Mouse (Mus musculus) kidney, postnatal 4 days (tissue): ENCODE data around the gene Usp25.

ENCODE experiments used
- DNase-seq, 2 experiments: peaks; one replicate each; pipeline ENCODE4 v3.0.0; 2021; ENCODE audit warnings: mixed read lengths in 2 of 2

Gene Usp25

GRCm38 (mm10) chr16:77034751-77035150 is 21.2 kb downstream of the Usp25 start:
- DNase-seq, result no peak

GRCm38 (mm10) chr16:77041573-77041972 is 28.1 kb downstream of the Usp25 start:
- no peak for DNase-seq

- no peak for DNase-seq
These were observed 30.0 kb downstream of the Usp25 start for GRCm38 (mm10) chr16:77043499-77043898.

- DNase-seq, result no peak
These were observed 40.7 kb downstream of the Usp25 start for GRCm38 (mm10) chr16:77054184-77054583.

- no peak for DNase-seq
These were observed 42.1 kb downstream of the Usp25 start for GRCm38 (mm10) chr16:77055519-77056159.

- no peak for DNase-seq
These were observed 42.6 kb downstream of the Usp25 start for GRCm38 (mm10) chr16:77056160-77056520.

GRCm38 (mm10) chr16:77058567-77058966 is 45.1 kb downstream of the Usp25 start:
- DNase-seq, result no peak

GRCm38 (mm10) chr16:77060166-77060565 is 46.7 kb downstream of the Usp25 start:
- DNase-seq, result peak; percentile 8 to 22

- DNase-seq, result no peak
These were observed 50.4 kb downstream of the Usp25 start for GRCm38 (mm10) chr16:77063916-77064315.

- no peak for DNase-seq
These were observed 63.6 kb downstream of the Usp25 start for GRCm38 (mm10) chr16:77076954-77077735.

- no peak for DNase-seq
These were observed 64.2 kb downstream of the Usp25 start for GRCm38 (mm10) chr16:77077736-77078005.

- no peak for DNase-seq
These were observed 70.6 kb downstream of the Usp25 start for GRCm38 (mm10) chr16:77084071-77084470.

- DNase-seq, result no peak
These were observed 76.3 kb downstream of the Usp25 start for GRCm38 (mm10) chr16:77089806-77090205.

GRCm38 (mm10) chr16:77093526-77093925 is 80.0 kb downstream of the Usp25 start:
- DNase-seq, result peak; percentile 10 to 23

- DNase-seq, result no peak
These were observed 81.6 kb downstream of the Usp25 start for GRCm38 (mm10) chr16:77095017-77095551.

GRCm38 (mm10) chr16:77099018-77099869 is 85.7 kb downstream of the Usp25 start:
- peak; percentile 61 to 70 for DNase-seq

- DNase-seq, result no peak
These were observed 90.2 kb downstream of the Usp25 start for GRCm38 (mm10) chr16:77103637-77104264.

- DNase-seq, result no peak
These were observed 97.8 kb downstream of the Usp25 start for GRCm38 (mm10) chr16:77111268-77111667.

GRCm38 (mm10) chr16:77125908-77126307 is 112.4 kb downstream of the Usp25 start:
- DNase-seq, result no peak

GRCm38 (mm10) chr16:77128683-77129082 is 115.2 kb downstream of the Usp25 start:
- DNase-seq, result no peak

- no peak for DNase-seq
These were observed 119.5 kb downstream of the Usp25 start for GRCm38 (mm10) chr16:77133055-77133454.

- no peak for DNase-seq
These were observed 127.1 kb downstream of the Usp25 start for GRCm38 (mm10) chr16:77140651-77141050.

- DNase-seq, result no peak
These were observed 133.3 kb downstream of the Usp25 start for GRCm38 (mm10) chr16:77146801-77147200.
